Mouse (Mus musculus) layer of hippocampus, adult 8-10 months (tissue): ENCODE data around the gene Wdr60. TPM values are rescaled to one million over a fixed set of nuclear protein-coding genes. Genes with fewer than 3 reads are reported as not detected.

Experiments used
- DNase-seq, 2 experiments: peaks; one replicate each; pipeline ENCODE4 v3.0.0; 2022; ENCODE audit warnings: low spot score in 2 of 2
- microRNA-seq, 2 experiments: library from miRNA; unstranded; fragments of <30 nt; microRNA quantifications; one replicate each; pipeline ENCODE4 v1.2.0; 2022
- total RNA-seq, 4 experiments: library from RNA; stranded (reverse); gene quantifications; 2 replicates each; pipeline ENCODE4 v1.2.4; 2022

Gene Wdr60
- total RNA-seq, 4 experiments from 2014 or later: 15.1 to 22.2 (median 19.8) TPM

DNA sequence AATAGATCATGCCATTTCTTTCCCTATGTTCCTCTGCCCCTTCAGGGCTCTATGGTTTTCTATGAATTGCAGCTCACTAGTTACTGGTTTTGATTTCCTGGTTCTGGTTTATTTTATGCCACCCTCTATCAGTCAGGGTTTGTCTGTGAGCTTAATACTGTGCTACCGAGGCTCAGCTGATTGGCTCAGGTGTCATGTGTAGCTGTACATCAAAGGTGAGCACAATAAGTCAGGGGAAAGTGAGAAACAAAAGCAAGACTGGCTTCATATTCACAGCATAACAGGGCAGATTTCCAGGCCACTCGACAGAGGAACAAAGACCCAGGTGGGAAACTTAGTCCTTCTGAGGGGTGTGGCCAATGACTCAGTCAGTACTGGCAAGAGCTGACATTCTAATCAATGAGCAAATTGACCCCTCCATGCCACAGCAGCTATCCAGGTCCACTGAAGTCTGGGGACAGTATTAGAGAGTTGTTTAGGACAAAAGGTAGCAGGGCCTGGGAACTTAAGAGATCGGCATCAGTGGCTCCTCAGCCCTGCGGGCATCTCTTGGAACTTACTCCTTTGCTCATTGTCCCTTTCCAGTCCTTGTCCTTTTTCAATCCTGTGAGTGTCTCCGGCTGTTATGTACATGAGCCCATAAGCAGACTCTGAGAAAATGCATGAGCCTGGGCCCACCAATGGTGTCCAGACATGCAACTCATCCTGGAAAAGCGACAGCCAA, 79.4 kb downstream of the Wdr60 start:
- DNase-seq: no peak

DNA sequence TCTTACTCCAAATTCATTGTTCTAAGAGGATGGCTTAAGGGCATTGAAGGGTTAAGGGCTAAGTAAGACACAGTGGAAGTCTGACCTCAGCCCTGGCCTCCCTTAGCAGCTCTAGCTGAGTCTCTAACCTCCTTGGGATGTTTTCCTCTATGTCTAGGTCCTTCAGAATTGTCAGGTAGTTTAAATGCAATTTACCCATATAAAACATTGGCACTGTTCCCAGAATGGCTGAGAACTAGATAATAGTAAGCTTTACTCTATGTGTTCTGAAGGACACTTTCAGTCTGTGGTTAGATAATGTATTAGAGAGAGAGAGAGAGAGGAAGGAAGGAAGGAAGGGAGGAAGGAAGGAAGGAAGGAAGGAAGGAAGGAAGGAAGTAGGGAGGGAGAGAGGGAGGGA, 80.4 kb downstream of the Wdr60 start:
- no peak for DNase-seq

DNA sequence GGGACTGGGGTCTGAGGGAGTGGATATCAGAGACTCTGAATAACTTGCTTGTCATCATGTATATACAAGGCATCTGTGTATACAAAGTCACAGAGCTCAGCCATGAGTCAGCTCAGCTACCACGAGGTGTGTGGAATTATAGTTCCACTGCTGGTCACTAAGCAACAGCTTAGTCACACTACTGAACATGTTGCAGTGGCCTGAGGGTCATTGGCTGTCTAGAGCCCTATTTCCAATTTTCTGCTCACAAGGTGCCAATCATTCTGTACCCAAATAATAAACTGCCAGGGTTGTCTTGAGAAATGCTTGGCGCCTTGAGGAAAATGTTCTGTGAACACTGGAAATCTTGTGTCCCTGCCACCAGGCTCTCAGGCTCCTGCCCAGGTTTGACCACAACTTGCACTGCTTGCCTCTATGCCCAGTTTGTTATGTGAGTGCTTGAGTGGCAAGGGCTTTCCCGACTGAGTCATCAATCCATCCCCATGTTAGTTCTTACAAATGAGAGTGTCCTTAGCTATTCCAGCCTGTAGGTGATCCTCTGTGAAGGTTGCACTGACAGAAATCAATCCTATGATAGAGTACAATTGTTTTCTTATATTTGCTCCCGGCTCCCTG, 81.3 kb downstream of the Wdr60 start:
- DNase-seq: no peak

DNA sequence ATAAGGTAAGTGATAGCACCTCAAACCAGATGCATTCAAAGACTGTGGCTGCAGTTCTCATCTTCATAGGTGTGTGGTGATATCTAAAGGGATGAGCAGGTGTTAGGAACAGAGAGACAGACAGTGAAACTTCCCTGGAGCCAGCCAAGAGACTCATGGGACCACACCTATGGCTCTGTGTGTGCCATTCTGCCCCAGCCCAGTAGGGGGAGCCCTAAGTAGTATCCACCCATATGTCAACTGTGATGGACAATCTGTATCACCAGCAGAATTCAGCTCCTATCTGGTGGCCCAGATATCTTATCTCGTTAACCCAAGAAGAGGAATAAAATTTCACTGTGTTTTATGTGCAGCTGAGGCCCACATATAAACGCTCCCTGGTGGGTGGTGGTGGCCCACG, 85.9 kb downstream of the Wdr60 start:
- DNase-seq: no peak

DNA sequence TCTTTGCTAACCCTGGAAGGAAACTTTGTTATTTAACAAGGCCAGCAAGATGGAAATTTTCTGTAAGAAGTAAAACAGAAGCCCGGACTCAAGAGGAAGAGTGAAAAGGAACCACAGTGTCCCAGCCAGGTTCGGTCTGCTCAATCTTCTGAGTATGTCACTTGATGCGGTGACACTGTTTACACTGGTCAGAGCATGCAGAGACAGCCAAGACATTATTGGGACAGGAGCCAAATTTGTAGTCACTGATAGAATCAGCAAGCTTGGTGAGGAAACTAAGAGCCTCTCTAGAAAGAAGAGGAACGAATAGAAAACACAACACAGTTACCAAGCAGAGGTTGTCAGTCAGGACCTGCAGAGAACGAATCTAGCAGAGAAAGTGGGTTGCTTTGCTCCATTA, 93.2 kb downstream of the Wdr60 start:
- DNase-seq: no peak

DNA sequence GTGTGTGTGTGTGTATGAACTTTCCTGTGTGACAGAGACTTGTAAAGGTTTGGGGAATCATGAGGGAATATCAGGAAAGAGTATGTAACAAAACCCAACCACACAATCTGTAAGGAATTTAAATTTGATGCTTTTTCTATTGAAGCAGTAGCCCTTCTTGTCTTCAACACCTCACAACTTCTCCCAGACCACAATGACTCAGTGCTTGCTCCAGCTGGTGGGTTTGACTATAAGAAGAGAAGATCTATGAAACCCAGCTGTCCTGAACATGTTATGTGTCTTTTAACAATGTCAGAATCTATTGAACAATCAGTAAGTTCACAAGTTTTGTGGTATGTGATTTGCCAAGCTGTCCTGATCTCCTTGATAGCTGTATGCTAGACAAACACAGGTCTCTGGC, 97.5 kb downstream of the Wdr60 start:
- DNase-seq: no peak

DNA sequence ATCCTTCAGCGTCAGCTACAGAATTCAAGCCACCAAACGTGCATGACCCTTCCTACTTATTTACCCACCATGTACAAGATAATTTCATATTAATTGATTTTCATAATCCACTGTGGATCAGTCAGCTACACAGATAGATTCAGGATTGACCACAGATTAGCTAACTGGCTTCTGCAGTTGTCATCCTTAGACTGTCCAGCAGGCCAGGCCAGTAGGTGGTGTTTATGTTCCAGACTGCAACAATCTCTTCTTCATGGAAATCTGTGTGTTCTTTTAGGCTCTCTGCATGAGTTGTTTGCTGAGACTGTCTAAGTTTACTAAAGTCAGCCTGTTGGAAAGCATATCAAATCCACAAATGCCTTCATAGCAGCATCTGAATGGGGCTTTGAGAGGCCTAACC, 103.1 kb downstream of the Wdr60 start:
- DNase-seq: no peak

DNA sequence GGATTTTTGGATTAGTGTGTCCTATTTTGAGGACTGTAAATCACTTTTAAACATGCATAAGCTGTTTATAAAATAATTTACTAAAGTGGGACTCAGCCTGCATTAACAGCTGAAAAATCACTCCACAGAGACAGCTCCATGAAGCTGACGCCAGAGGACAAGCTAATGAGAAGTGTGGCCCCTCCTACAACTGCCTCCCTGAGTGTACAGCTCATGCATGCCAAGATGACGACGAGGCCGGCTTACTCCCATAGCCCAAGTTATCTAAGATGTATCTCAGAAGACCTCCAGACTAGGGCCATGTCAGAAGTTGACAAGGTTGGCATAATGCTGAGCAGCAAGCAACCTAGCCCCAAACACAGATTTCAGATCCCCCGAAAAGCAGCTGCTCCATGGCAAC, 103.6 kb downstream of the Wdr60 start:
- DNase-seq: no peak

DNA sequence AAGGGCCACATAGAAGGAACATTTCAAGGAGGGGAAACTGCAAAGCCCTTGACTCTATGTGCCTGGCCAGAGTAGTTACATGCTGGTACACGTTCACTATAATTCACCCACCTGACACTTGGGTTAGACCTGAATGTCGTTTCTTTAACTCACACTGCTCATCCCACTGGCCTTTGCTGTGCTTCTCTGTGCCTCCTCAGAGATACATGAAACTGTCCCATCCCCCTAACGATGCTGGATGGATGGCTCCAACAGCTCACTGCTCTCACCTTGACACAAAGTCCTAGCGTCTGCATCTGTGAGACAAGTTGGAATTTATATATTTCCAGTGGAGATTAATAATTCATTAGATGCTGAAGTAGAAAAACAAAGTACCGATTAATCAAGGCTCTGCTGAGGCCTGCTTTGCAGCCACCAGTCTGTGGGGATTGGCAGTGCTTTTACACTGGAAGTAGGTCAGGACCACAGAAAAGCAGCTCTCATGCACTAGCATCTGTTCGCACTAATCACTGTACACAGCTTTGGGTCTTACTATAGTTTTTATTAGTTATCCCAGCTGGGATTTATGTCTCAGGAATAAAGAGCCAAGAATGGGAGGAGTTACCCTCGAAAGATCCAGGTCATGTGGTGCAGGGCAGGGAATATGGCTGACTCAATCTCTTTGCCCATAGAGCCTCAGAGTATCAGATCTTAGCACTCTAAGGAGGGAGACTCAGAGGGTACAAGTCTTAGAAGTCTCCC, 105.9 kb downstream of the Wdr60 start:
- DNase-seq: no peak

Small RNAs within 50 kb of the gene (microRNA-seq; reads per million reads assigned to microRNA genes)
- 0 reads per million in 2 experiments for gene Gm23190

Other genes with a start within 250 kb of the Wdr60 start
- gene Zfp386, start 215.3 kb downstream of the Wdr60 start, total RNA-seq: 10 to 100 TPM; 30.9 to 35.5 (median 33.8) TPM
- gene Vipr2, start 185.3 kb downstream of the Wdr60 start, total RNA-seq: 1 to 10 TPM in 2 of 4 experiments, under 1 TPM in 2; 0.33 to 1.9 (median 1.0) TPM
- not detected for gene Gm11027, start 12.4 kb upstream of the Wdr60 start, total RNA-seq
- gene Esyt2, start 18.2 kb upstream of the Wdr60 start, total RNA-seq: 10 to 100 TPM; 56.7 to 82.0 (median 65.6) TPM
- 1 to 10 TPM; 5.3 to 6.9 (median 6.0) TPM for gene Ncapg2, start 142.4 kb upstream of the Wdr60 start, total RNA-seq
- 100 to 1,000 TPM; 279 to 314 (median 303) TPM for gene Ptprn2, start 222.7 kb upstream of the Wdr60 start, total RNA-seq